Mouse (Mus musculus) hindbrain, embryonic 14.5 days (tissue): Measurements from ENCODE around the gene Acads. TPM values are rescaled to one million over a fixed set of nuclear protein-coding genes. Genes with fewer than 3 reads are reported as not detected.
"Not testable (repeated sequence)": the region's sequence is repeated elsewhere in the genome, so short reads cannot be mapped to it uniquely, and the experiment has no call there.

ENCODE experiments used
- ATAC-seq: fragments of 200-750 bp; cut with Nextera tagmentation; 2 replicates; pipeline ENCODE4 v1.8.0; 2017; ENCODE audit warnings: moderate number of reproducible peaks, mild to moderate bottlenecking, moderate TSS enrichment, moderate library complexity; ENCODE audit not compliant: low FRiP score
- DNase-seq: peaks from one replicate; pipeline ENCODE4 v3.0.0-alpha.2; 2015; ENCODE audit warnings: low spot score
- H3K27ac ChIP-seq: fragments of 300-500 bp; sonication (generic); 2 replicates; pipeline ENCODE4 v1.5.1; 2014; ENCODE audit warnings: mild to moderate bottlenecking, moderate library complexity
- H3K27me3 ChIP-seq: fragments of 300-500 bp; sonication (generic); 2 replicates; pipeline ENCODE4 v1.6.1; 2014; ENCODE audit warnings: mild to moderate bottlenecking, low read length, mixed read lengths; ENCODE audit not compliant: control insufficient read depth, insufficient read depth
- H3K36me3 ChIP-seq: fragments of 300-500 bp; sonication (generic); replicated peaks from 2 replicates; pipeline ENCODE4 v1.6.1; 2014; ENCODE audit not compliant: control insufficient read depth, insufficient read depth
- H3K4me1 ChIP-seq: fragments of 300-500 bp; sonication (generic); replicated peaks from 2 replicates; pipeline ENCODE4 v1.6.1; 2014; ENCODE audit warnings: antibody characterized with exemption, low read length, mixed read lengths; ENCODE audit not compliant: control insufficient read depth, insufficient read depth
- H3K4me2 ChIP-seq: fragments of 300-500 bp; sonication (generic); replicated peaks from 2 replicates; pipeline ENCODE4 v1.6.1; 2014; ENCODE audit warnings: mild to moderate bottlenecking, moderate library complexity
- H3K4me3 ChIP-seq: fragments of 300-500 bp; sonication (generic); replicated peaks from 2 replicates; pipeline ENCODE4 v1.5.1; 2014; ENCODE audit warnings: mild to moderate bottlenecking, low read length
- H3K9ac ChIP-seq: fragments of 300-500 bp; sonication (generic); 2 replicates; pipeline ENCODE4 v1.6.1; 2014
- H3K9me3 ChIP-seq: fragments of 300-500 bp; sonication (generic); 2 replicates; pipeline ENCODE4 v1.6.1; 2016; ENCODE audit warnings: low read length; ENCODE audit not compliant: control insufficient read depth
- WGBS: fragments of 180-500 bp; shearing (Covaris S2); extraction: QIAGEN DNeasy Blood & Tissue Kit; methylation state at CpG from one replicate; pipeline ENCODE4 v1.1.7; 2014; 5-methylcytosine and 5-hydroxymethylcytosine counted together
- polyA plus RNA-seq: library from polyadenylated mRNA; unstranded; fragments of >200 nt; fragmentation: Nextera tagmentation; extraction: Ambion mirVana; gene quantifications from 2 replicates; pipeline ENCODE4 v1.2.1, GENCODE M21; 2014

The Acads gene
- polyA plus RNA-seq, 1 experiment from 2014 or later, result 12.5 TPM

- DNase-seq (no peak), ATAC-seq (no peak)
- no peak overlapping the region for H3K27ac ChIP-seq
- H3K4me3 ChIP-seq, result no peak overlapping the region
- H3K9ac ChIP-seq, result no peak overlapping the region
- no peaks in the 10 kb centered on the region for H3K9me3 ChIP-seq
- no peak overlapping the region for H3K4me2 ChIP-seq
- peaks cover 25% of the 10 kb centered on the region for H3K4me1 ChIP-seq
- peaks cover 46% of the 10 kb centered on the region for H3K36me3 ChIP-seq
- WGBS, result 85% methylated on average over 13 of the region's 13 CpGs
- H3K27me3 ChIP-seq, result no peaks in the 10 kb centered on the region
Observed at GRCm38 (mm10) chr5:115151457-115151856, 32.3 kb upstream of the Acads start.

- Histone ChIP-seq H3K4me3 (no peak overlapping the region), H3K4me1 (peaks cover 20% of the 10 kb centered on the region), H3K27ac (no peak overlapping the region), H3K9ac (no peak overlapping the region), H3K9me3 (no peaks in the 10 kb centered on the region), H3K27me3 (no peaks in the 10 kb centered on the region), H3K36me3 (peaks cover 51% of the 10 kb centered on the region), H3K4me2 (no peak overlapping the region)
- 86% methylated on average over 5 of the region's 5 CpGs for WGBS
- DNase-seq (no peak), ATAC-seq (no peak)
Observed at GRCm38 (mm10) chr5:115150991-115151390, 31.8 kb upstream of the Acads start.

- peaks cover 9% of the 10 kb centered on the region for H3K4me1 ChIP-seq
Observed at GRCm38 (mm10) chr5:115149675-115150459, 30.7 kb upstream of the Acads start.

GRCm38 (mm10) chr5:115148872-115149271 is 29.7 kb upstream of the Acads start:
- H3K9ac ChIP-seq, ATAC-seq, H3K9me3 ChIP-seq, H3K4me1 ChIP-seq, H3K4me2 ChIP-seq, H3K27me3 ChIP-seq, H3K27ac ChIP-seq, DNase-seq, H3K4me3 ChIP-seq: not testable (repeated sequence)
- peaks cover 72% of the 10 kb centered on the region for H3K36me3 ChIP-seq
- no CpG with 5 or more reads among the region's 1 CpGs for WGBS

More at GRCm38 (mm10) chr5:115149675-115150459, 30.7 kb upstream of the Acads start:
- Histone ChIP-seq H3K36me3 (peaks cover 62% of the 10 kb centered on the region), H3K9me3 (no peaks in the 10 kb centered on the region), H3K27ac (no peak overlapping the region), H3K4me2 (no peak overlapping the region), H3K27me3 (no peaks in the 10 kb centered on the region), H3K4me3 (no peak overlapping the region), H3K9ac (no peak overlapping the region)
- no peak for ATAC-seq
- 97% methylated on average over 14 of the region's 14 CpGs for WGBS
- no peak for DNase-seq

- DNase-seq (no peak), ATAC-seq (no peak)
- Histone ChIP-seq H3K9me3 (no peaks in the 10 kb centered on the region), H3K27ac (no peak overlapping the region), H3K4me3 (no peak overlapping the region), H3K36me3 (peaks cover 72% of the 10 kb centered on the region), H3K9ac (no peak overlapping the region), H3K27me3 (no peaks in the 10 kb centered on the region), H3K4me1 (no peaks in the 10 kb centered on the region), H3K4me2 (no peak overlapping the region)
- 95% methylated on average over 8 of the region's 8 CpGs for WGBS
Observed at GRCm38 (mm10) chr5:115148378-115148777, 29.2 kb upstream of the Acads start.

- Histone ChIP-seq H3K27me3 (no peaks in the 10 kb centered on the region), H3K27ac (no peak overlapping the region), H3K4me1 (no peaks in the 10 kb centered on the region), H3K36me3 (peaks cover 72% of the 10 kb centered on the region), H3K4me2 (no peak overlapping the region), H3K9ac (no peak overlapping the region), H3K9me3 (no peaks in the 10 kb centered on the region), H3K4me3 (no peak overlapping the region)
- ATAC-seq (no peak), DNase-seq (no peak)
- 97% methylated on average over 3 of the region's 3 CpGs for WGBS
Observed at GRCm38 (mm10) chr5:115147388-115147787, 28.2 kb upstream of the Acads start.

- Histone ChIP-seq H3K4me1 (no peaks in the 10 kb centered on the region), H3K4me3 (no peak overlapping the region), H3K36me3 (peaks cover 72% of the 10 kb centered on the region), H3K27ac (no peak overlapping the region), H3K9me3 (no peaks in the 10 kb centered on the region), H3K4me2 (no peak overlapping the region), H3K27me3 (no peaks in the 10 kb centered on the region), H3K9ac (no peak overlapping the region)
- ATAC-seq (no peak), DNase-seq (no peak)
Observed at GRCm38 (mm10) chr5:115146747-115147130, 27.6 kb upstream of the Acads start.

GRCm38 (mm10) chr5:115145976-115146746 is 27.0 kb upstream of the Acads start:
- 85% methylated on average over 6 of the region's 6 CpGs for WGBS
- peaks cover 70% of the 10 kb centered on the region for H3K36me3 ChIP-seq
- no peak for DNase-seq

GRCm38 (mm10) chr5:115145253-115145968 is 26.3 kb upstream of the Acads start:
- Histone ChIP-seq H3K27ac (no peak overlapping the region), H3K4me2 (no peak overlapping the region), H3K4me1 (no peaks in the 10 kb centered on the region), H3K36me3 (peaks cover 63% of the 10 kb centered on the region), H3K9me3 (no peaks in the 10 kb centered on the region), H3K4me3 (no peak overlapping the region), H3K9ac (no peak overlapping the region), H3K27me3 (no peaks in the 10 kb centered on the region)
- DNase-seq (no peak), ATAC-seq (no peak)
- 76% methylated on average over 11 of the region's 11 CpGs for WGBS

More at GRCm38 (mm10) chr5:115145976-115146746, 27.0 kb upstream of the Acads start:
- Histone ChIP-seq H3K9ac (no peak overlapping the region), H3K27me3 (no peaks in the 10 kb centered on the region), H3K4me1 (no peaks in the 10 kb centered on the region), H3K9me3 (no peaks in the 10 kb centered on the region), H3K4me2 (no peak overlapping the region), H3K4me3 (no peak overlapping the region), H3K27ac (no peak overlapping the region)
- no peak for ATAC-seq
